Mouse (Mus musculus) naive thymus-derived CD4-positive, alpha-beta T cell, adult 2 months (primary cell): ENCODE results near the gene Coro2a.
"Not testable (repeated sequence)": the region's sequence is repeated elsewhere in the genome, so short reads cannot be mapped to it uniquely, and the experiment has no call there.

ENCODE experiments used
- DNase-seq: peaks from one replicate; pipeline ENCODE4 v3.0.0-alpha.2; 2011; ENCODE audit warnings: low read depth

The Coro2a gene

DNA sequence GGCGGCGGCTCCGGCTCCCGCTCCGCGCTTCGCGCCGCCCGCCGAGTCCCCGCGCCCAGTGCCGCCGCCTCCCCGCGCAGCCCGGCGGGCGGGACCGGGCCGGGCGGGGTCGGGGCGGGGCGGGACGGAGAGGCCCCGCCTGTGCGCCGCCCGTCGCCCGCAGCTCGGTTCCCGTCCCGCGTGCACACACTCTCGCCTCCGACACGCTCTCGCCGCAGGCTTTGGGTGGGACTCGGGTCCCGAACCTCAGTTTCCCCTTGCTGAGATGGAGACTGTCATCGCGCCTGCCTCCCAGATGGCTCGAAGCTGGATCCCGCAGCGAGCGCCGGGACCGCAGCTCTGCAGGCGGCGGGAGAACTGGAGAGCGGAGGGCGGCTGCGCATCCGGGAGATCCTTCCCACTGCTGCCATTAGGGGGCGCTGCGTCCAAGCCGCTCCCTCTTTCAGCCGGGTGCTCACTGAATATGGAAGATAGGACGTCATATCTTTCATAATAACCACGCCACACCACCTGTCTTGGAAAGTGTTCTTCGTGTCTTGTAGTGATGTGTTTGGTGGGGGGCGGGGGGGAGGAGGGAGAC is at the start of gene Coro2a:
Gene Coro2a (minus strand): TSS at position 359 of the 580 bp plus-strand sequence.
- peak; percentile 92 for DNase-seq

DNA sequence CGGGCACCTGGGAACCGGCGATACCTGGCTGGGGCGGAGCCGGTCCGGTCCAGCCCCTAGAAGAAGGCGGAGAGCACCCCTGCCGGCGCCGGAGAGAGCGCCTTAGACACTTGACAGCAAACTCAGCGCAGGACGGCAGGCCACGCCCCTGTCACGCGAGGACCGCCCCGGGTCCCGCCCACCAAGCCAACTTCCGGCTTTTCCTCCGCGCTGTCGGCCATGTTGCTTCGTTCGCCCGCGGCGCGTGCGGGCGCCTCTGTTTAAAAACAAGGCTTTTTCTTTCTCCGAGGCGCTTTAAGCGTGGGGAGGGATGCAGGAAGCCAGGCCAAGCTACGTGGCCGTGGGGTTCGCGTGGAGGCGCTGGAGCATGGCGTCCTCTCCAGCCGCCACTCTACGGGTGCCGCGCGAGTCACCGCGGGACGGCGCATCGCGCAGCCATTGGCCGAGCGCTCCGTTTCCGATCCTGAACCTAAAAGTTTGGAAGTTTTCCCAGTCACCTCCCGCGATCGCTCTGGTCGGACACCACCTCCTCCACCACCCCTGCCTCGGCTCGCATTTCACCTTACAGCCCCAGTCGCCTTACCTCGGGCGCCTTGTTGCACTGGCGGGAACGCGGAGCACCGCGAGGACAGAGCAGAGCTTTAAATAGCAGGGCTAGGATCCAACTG is 48.2 kb upstream of the Coro2a start, which contains the start of gene Tbc1d2:
Gene Tbc1d2 (minus strand): TSS at position 124 of the 668 bp plus-strand sequence.
- peak; percentile 97 for DNase-seq

DNA sequence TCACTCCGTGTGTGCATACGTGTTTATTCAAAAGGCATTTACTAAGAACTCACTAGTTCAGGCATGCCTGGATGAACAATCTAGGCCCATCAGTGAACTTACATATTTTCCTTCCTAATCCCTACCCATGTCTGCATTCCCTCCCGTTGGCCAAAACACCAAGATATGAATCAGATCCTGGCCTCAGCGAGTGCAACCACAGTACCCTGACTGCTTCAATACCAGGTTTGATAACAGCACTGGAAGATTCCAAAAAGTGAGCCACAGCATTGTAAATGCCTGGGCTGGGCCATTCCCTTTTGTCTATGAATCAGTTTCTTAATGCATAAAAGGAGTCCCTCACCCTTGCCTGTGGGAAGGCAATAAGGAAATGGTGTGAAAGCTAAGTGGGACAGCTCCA is 47.2 kb upstream of the Coro2a start:
- DNase-seq: no peak

DNA sequence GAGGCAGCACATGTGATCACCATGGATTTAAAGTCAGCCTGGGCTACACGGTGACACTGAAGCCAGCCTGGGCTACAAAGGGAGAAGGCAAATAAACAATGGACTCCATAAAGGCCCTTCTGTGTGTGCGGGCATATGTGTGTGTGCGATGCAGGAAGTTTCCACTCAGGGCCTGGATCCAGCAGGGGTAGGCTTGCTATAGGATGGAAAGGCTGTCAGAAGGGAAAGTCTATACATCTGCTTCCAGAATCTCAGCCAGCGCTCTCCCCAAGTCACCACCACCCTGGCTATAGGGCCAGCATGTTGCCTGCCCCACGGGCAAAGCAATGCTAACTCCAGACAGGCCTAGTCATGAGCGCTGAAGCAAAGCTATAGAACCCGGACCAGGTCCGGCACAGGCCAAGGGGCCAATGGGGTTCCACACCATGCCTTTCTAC is 41.7 kb upstream of the Coro2a start:
- DNase-seq: no peak

DNA sequence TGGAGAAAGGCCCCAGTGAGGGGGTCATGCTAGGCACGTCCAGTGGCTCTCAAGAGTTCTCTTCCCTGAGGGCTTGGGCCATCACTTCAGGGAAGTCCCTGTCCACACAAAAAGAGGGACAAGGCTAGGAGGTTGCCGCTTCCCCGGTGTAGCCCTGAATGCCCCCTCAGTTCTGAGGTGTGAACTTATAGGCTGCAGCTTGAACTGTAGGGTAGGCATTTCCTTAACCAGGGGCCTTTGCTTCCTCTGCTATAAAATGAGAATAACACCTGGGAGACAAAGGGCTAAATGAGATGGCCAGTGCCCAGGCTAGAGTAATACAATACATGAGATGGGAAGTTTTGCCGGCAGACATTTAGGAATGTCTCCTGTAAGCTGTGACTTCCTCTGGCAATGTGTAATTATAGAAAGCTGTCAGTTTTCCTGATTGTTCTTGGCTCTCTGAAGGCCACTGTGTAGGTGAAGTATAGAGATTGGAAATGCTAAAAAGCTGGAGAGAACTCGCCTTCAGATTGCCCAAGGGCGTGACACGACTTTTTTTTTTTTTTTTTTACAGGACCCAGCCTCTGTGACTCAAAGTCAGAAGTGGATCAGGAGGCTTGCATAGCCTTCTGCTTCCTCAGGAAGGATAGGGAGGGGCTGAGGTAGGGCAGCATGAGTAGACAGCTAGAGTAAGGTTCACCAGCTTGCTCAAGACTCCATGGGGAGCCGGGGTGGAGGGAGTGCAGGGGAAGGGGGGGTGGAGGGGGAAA is 41.1 kb upstream of the Coro2a start:
- DNase-seq: no peak

DNA sequence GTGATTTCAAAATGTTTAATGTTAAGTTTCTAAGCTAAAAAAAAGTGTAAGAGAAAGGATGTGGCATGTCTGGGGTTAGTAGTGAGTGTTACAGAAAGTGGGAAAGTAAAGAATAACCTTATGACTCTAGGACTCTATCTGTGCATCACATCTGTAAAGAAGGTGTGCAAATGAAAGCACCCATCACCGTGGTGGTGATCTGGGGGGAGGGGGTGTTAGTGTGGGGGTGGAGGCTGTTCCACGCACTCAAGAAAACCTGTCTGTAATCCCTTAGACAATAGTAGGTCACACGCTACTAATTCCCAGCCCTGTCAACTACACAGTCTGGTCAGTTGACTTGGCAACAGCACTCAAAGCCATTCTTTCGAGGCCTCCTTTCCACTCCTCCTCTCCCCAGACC is 39.3 kb upstream of the Coro2a start:
- no peak for DNase-seq

DNA sequence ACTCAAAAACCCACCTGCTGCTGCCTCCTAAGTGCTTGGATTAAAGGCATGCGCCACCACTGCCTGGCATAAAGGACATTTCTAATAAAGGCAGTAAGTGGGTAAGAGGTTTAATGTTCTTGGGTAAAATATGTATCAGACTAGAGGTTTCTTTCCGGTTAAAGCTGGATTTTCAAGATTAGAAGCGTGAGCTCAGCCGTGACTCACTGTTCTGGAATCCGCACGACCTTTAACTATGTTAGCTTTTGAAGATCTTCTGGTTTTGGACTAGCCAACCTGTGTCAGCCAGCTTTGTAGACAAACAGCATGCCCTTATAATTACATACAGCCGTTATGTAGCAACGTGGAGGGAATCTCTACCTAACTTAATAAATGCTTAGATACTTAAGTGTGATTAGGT is 37.9 kb upstream of the Coro2a start:
- DNase-seq: no peak

DNA sequence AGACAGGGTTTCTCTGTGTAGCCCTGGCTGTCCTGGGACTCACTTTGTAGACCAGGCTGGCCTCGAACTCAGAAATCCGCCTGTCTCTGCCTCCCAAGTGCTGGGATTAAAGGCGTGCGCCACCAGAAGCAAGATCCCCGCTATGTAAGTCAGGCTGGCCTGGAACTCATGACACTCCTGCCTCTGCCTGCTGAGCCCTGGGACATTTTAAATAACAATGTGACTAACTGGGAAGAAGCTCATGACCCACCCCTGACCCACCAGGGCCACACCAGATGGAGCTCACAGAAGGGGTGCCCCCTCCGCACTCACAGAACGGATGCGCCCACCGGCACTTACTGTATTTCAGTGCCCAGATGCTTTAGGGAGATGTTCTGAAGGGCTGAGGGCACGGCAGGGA is 35.2 kb upstream of the Coro2a start:
- DNase-seq: not testable (repeated sequence)

DNA sequence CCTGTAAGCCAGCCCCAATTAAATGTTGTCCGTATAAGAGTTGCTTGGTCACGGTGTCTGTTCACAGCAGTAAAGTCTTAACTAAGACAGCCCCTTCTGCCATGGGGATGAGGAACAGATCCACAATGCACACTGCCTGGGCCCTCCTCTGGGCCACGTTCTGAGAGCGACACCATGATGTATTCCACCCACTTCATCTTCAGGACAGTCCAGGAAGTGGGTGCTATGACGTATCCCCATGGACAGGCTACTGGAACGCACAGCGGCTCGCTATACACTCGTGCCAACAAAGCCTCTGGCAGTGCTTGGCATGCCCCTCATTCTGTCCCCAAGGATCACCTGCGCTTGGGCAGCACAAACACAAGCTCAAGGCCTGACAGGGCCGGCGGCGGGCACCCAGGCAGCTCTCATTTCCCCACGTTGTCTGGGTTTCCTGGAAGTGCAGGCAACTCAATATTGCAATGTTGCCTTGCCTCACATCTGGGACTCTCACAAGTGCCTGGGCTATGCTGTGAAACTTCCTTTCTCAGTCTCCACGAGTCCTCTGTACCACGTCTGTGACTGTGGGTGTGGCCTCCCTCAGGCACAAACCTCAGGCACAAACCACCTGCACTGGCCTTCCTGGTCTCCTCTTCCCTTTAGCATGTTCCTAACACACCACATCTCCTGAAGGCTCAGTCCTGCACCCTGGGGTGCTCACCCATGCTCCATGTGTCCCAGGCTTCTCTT is 33.9 kb upstream of the Coro2a start:
- no peak for DNase-seq

DNA sequence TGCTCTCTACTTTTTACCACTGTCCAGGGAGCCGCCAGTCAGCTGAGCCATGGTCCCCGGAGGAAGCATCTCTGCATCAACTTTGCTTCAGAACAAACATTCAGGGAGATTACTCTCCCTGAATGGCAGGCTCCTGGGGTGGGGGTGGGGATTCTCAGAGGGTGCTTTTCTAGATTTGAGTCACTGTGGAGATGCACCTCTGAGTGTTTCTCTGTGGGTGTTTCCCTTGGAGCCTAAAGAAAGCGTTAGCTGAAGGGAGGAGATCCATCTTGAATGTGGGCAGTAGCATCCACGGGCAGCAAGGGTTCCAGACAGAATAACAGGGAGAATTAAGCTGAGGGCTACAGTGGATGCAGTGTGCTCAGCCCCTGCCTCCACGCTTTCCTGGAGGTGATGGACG is 32.9 kb upstream of the Coro2a start:
- DNase-seq: no peak

DNA sequence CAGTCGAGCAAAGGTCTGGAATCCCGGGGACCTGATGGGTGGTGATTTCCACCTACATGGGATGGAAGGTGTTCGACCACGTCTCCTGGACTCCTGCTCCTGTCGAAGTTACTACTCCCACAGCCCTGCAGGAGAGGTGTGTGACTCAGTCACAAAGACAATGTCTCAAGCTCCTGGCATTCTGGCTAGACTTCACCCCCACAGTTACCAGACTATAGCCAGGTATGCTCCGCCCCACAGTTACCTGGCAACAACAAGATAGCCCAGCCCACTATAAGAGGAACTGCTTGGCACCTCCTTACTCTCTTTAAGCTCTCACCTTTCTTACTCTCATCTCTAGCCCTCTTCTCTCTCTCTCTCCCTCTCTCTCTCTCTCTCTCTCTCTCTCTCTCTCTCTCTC is 31.6 kb upstream of the Coro2a start:
- not testable (repeated sequence) for DNase-seq

DNA sequence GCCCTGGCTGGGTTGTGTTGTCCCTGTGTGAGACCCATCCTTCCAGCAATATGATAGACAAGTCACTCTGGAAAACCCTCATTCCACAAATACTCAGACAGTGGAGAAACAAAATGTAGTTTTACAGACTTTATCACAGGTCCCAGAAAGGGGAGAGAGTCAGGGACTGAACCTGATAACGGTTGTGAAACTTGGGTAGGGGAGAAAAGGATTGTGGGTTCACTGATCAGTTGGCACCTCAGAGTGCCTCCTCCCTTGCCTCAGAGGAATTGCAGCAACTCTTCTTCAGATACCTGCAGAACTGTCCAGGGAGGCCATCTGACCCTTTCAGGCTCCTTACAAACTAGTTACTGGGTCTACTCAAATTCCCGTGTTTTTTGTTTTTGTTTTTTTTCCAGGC is 30.5 kb upstream of the Coro2a start:
- DNase-seq: no peak

DNA sequence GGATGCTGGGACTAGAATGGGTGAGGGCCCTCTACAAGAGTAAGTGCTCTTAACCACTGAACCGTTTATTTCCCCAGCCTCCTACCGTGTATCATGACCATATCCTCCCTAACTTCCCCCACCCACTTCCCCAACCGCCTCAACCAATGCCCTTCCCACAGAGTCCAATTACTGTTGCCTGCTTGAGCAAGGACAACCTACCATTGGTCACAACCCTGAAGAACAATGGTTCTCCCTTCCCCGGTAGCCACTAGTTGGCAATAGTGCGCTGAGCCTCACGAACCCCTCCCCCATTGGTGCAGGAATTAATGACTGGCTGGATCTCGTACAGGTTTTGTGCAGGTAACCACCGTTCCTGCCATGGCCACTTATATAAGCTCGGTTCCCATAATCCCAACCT is 28.4 kb upstream of the Coro2a start:
- no peak for DNase-seq

DNA sequence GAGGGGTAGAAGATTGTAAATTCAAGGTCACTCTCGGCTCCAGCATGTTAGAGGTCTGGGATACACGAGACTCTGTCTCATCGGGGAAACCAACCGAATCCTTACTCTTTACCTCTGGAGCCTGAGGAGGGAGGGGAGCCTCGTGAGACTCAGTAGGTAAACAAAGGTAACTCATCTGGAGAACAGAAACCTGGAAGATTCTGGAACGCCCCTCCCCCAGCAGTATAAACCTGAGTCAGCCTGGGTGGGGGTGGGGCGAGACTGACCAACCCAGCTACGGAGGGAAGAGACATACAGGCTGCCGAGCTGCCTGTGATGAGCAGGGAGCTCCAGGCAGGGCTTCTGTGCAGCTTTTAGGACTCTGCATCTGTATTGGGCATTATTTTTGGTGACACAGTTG is 26.9 kb upstream of the Coro2a start:
- no peak for DNase-seq

DNA sequence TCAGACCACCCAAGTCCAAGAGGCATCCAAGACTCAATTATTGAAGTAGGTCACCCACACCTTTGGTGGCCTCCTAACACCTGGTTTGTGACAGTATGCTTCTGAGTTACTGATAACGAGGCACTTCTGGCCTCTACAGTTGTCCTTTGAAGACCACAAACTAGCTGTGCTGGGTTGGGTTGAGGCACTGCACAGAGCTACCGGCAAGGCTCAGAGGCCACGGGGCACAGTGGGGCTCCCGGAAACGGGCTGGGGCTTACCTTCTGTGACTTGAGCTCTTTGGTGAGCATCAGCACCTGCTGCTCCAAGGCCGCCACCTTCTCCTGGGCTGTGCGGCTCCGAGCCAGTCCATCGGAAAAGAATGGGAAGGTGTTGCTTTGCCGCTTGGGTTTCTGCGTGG is 26.1 kb upstream of the Coro2a start:
- DNase-seq: no peak

DNA sequence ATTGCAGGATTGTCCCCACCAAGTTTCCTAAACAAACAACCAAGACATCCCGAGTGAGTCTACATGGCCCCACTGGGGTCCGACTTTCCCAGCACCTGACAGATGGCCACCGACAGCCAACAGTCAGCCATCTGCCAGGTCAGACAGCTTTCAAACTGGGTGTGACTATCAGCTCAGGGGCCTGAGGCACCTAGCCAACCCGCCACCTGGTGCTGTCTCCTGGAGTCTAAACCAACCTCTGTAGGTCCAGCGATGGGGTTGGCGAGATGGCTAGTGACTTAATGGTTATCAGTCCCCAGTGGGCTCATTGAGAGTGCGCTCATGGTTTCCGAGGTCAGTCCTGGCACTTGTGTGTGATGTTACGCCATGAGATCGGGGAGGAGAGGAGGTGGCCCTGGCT is 23.1 kb upstream of the Coro2a start:
- no peak for DNase-seq

DNA sequence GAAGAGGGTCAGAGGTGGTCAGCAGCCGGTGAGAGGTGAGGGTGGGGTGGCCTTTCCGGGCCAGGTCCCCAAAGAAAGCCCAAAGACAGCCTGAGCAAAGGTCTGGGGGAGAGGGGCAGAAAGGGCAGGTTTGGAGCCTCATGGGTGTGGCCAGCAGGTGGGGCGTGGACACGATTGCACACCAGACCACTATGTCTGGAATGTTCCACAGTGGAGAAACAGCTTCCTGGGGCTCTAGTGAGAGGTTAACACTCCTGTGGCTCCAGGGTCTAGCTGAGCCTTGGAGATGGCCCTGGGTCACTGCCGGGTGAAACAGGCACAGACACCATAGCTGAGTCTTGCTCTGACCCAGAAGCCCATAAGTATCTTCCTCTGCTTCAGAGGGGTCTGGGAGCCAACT is 21.0 kb upstream of the Coro2a start:
- no peak for DNase-seq

DNA sequence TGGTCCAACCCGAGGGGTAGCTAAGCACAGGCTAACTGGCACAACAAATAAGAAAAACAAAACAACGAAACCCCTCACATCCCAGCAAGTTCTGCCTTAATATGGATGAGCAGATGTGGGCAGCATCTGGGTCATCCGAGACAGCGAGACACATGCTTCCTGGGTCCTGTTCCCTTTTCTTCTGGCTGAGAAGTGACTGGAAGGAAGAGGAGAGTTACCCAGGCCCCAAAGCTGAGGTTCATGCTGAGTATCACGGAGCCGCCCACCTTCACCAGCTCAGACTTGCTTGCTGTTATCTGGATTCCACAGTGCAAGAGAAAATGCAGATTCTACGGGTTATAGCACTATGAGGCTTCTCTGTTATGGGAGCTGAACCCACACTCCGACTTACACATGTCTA is 18.9 kb upstream of the Coro2a start:
- no peak for DNase-seq

DNA sequence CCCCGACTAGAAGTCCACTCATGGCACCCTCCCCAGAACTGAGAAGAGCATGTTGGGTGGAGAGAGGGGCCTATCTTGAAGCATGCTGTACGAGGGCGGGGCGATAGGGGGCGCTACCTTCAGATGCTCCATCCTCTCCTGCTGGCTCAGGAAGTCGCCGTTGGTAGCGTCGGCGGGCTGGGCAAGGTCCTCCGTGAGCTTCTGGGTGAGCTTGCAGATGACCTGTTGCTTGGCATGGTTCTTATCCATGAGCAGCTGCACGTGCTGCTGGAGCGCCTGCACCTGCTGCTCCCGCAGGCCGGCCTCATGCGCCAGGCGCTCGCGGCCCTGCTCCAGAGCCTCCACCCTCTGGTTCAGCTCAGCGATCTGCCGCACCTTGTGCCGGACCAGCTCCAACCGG is 18.3 kb upstream of the Coro2a start:
- DNase-seq: peak; percentile 33

DNA sequence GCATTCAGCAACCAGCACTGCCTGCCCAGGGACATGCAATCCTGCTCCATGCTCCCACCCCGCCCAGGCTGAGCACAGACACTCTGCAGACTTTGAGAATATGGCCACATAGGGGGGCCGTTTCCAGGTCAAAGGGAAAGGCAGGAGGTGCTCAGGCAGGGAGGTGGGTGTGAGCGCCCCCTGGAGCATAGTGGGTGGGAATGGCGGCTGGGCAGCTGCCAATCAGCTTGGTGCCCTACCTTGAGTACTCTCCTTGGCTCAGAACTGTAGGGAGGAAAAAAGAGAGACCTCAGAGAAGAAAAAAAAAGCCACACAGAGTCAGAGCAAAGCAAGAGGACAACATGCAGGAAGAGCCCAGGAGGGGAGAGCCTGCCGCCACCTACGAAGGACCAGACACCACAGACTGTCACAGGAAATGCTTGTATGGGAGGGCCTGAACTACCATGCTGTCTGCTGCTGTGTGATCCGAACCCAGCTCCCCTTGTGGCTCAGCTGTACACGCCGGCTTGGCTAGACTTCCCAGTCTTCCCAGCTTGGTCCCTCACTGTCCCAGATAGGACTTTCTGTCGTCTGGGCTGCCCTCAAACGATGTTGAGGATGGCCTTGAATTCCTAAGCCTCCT is 16.3 kb upstream of the Coro2a start:
- peak; percentile 62 for DNase-seq

DNA sequence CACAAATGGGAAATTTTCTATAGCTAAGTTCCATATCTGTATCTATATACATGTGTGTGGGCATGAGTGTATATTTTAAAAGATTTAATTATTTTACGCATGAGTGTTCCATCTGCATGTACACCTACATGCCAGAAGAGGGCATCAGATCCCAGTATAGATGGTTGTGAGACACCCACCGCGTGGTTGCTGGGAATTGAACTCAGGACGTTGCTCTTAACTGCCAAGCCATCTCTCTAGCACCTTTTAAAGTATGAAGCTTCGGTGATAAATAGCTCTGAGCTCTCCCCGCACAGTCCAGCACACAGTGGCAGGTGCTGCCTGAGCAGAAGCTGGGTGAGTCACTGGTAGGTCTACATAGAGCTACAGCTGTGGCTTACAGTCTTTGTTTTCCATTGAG is 15.4 kb upstream of the Coro2a start:
- peak; percentile 41 for DNase-seq

DNA sequence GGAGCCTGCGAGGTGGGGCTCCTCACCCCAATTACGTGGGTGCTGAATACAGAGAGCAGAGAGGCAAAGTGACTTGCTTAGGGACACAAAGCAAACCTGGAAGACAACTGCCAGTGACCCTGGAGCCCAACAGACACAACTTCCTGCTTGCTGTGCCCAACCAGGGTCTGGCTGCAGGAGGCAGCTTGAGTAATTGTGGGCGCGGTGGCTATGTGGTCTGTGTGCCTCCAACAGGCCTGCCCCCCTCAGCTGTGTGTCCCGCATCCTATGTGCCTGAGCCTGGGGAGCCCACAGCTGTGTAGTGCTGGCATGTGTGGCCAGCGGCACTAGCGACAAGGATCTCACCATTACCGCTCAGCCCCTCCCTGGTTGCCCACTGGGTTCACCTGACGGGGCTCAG is 12.6 kb upstream of the Coro2a start:
- DNase-seq: no peak
